Mouse (Mus musculus): ENCODE measurements around the gene Casp8. TPM values are rescaled to one million over a fixed set of nuclear protein-coding genes. Genes with fewer than 3 reads are reported as not detected.
"Not testable (repeated sequence)": the region's sequence is repeated elsewhere in the genome, so short reads cannot be mapped to it uniquely, and the experiment has no call there.

Gene Casp8
- total RNA-seq (2021) = 1 to 10 TPM; 2.5 TPM
- long read RNA-seq, experiment 1, partial matches to known transcripts = 0 of 1 reads
- long read RNA-seq, experiment 1, other reads (novel, unspliced or antisense) = 0 of 1 reads
- long read RNA-seq, experiment 2 = 0 reads

DNA sequence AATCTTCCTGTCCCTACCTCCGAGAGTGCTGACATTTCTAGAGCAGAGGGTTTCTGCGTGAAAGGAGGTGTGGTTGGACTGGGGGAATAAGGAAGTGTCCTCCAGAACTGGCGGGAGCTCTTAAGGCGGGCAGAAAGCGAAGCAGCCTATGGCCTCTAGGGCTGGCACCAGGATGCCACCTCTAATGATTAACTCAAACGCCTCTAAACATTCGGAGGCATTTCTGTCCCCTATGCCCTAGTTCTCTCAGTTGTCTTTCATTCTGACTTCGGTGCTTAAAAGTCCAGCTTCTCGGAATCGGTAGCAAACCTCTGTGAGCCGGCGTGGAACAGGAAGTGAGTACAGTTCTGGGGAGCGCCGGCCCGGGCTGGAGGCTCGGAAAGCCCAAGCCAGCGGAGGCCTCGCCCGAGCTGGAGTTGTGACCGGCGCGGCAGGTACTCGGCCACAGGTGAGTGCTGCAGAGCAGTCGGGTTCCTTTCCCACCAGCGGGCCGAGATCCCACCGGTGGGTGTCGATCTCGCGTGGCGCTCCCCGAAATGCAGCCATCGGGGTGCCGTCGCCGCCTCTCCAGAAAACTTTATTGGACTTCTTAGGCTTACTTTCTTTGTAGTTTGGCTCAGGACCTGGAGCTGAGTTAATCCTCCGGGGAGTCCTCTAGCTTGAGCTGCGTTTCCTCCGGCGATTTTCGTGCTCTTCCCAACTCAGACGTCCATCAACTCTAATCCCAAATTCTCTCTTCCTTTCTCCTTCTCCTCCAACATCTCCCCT lies at the start of gene Casp8:
Gene Casp8, plus strand, starts transcription at position 84 of the 768 bp plus-strand sequence.
- DNase-seq (ENCODE audit: low spot score in 2 of 2) = no peak

DNA sequence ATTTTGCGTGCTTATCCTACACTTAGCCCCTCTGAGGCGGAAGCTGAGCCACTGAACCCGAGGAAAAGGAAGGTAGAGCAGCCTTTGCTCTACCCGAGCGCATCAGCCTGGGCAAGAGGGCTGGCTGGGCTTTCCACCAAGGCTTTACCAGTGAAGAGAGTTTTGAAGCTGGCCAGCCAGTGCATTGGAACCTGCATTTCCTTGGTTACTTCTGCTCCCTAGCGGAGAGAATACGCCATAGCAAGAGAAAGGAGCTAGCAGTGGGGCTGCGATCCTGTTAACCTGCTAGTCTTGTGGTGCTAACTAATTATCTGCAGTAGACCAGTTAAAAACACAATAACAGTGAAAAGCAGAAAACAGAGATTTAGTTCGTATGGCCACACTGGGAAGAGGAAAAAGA lies 48.3 kb upstream of the Casp8 start:
- DNase-seq (ENCODE audit: low spot score in 2 of 2) = peak; percentile 62 to 63

- DNase-seq (ENCODE audit: low spot score in 2 of 2) = no peak
These were observed 35.7 kb upstream of the Casp8 start for GRCm38 (mm10) chr1:58759451-58759850.

DNA sequence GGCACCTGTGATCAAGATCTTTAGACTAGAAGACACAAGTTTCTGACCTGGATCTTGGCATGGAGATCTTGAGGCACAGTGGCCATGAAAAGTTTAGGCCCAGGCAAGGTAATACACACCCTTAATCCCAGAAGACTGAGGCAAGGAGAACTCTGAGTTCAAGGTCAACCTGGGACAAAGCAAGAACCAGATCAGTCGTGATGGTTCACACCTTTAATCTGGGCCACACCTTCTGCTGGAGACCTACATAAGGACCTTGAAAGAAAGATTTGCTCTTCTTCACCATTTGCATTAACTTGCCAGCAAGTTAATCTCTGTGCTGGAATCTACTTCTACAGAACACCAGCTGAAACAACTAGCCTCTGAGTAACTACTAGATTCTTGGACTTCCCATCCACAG lies 34.6 kb upstream of the Casp8 start:
- DNase-seq (ENCODE audit: low spot score in 2 of 2) = no peak

- DNase-seq (ENCODE audit: low spot score in 2 of 2) = not testable (repeated sequence)
These were observed 33.5 kb upstream of the Casp8 start for GRCm38 (mm10) chr1:58761391-58762275.

DNA sequence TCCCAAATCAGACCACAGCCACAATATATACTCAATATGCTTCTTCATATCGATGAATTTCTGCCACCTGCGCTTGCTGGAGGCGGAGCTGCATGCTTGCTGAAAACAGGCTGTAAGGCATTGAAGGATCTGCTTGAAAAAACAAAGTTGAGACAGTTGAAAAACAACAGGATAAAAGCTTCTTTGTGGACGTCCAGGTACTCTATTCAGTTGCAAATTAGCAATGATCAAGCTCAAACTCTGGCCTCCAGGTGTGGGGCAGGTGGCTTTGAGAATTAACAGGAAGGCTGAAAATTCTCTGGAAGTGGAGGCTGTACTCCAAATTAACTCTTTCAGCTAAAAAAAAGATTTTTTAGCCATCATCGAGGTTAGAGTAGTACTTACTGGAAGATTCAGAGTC lies 32.6 kb upstream of the Casp8 start:
- no peak for DNase-seq (ENCODE audit: low spot score in 2 of 2)

DNA sequence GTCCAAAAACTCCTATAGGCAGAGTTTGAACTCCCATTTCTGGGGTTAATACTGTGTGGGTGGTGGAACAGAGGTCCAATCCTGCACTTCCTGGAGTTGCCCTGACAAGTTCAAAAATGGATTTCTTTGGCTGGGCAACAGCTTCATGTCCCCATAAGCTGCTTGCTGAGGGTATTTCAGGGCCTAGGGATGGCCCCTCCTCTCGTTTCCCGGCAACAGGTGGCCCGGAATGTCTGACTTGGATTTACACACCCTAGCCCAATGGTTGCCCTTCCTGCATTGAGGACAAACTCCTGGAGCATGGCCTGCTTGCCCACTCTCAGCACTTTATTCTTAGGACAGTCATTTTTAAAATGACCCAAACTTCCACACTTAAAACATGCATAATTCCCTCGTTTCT lies 28.7 kb upstream of the Casp8 start:
- not testable (repeated sequence) for DNase-seq (ENCODE audit: low spot score in 2 of 2)

- no peak for DNase-seq (ENCODE audit: low spot score in 2 of 2)
These were observed 26.0 kb upstream of the Casp8 start for GRCm38 (mm10) chr1:58769136-58769535.

DNA sequence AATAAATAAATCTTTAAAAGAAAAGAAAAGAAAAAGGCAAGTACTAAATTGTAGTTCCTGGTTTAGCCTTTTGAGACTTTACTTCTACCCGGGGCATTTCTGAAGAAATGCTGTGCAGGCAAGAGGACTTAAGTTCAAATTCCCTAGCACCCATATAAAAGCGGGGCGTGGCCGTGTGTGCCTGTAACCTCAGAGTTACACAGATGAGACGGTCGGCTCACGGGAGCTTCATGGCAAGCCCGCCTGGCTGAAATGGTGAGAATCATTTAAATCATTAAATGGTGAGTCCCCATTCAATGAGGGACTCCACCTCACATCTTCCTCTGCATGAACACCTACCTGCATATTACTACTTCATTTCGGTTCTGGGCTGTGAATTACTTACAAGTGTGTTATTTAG lies 25.5 kb upstream of the Casp8 start:
- no peak for DNase-seq (ENCODE audit: low spot score in 2 of 2)

- DNase-seq (ENCODE audit: low spot score in 2 of 2) = peak; percentile 36 to 58
These were observed 25.0 kb upstream of the Casp8 start for GRCm38 (mm10) chr1:58770111-58770720.

- DNase-seq (ENCODE audit: low spot score in 2 of 2) = no peak
These were observed 23.1 kb upstream of the Casp8 start for GRCm38 (mm10) chr1:58772084-58772483.

DNA sequence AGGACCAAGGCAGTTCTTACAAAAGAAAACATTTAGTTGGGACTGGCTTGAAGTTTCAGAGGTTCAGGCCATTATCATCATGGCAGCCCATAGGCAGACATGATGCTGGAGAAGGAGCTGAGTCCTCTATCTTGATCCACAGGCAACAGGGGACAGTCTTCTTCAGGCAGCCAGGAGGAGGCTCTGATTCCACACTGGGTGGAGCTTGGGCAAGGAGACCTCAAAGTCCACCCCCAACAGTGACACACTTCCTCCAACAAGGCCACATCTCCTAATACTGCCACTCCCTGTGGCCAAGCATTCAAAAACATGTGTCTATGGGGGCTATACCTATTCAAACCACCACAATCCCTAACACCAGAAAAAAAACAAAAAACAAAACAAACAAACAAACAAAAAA lies 21.9 kb upstream of the Casp8 start:
- DNase-seq (ENCODE audit: low spot score in 2 of 2) = no peak

DNA sequence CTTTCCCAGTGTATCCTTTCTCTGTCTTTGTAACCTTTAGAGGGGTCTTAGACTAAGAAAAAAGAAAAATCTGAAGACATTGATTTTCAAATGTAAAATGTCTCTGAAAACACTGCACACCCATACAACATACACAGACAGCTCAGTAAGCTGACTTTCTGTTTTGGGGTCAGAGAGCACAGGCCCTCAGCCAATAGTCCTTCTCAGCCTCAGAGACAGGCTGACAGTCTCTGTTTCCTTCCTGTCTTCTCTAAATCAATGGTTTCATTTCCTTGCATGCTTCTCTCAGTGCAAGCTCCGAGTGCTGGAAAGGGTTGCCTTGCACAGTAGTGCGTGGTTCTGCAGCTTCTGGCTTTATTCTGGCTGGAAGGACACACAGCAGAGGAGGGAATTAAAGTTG lies 21.3 kb upstream of the Casp8 start:
- no peak for DNase-seq (ENCODE audit: low spot score in 2 of 2)

DNA sequence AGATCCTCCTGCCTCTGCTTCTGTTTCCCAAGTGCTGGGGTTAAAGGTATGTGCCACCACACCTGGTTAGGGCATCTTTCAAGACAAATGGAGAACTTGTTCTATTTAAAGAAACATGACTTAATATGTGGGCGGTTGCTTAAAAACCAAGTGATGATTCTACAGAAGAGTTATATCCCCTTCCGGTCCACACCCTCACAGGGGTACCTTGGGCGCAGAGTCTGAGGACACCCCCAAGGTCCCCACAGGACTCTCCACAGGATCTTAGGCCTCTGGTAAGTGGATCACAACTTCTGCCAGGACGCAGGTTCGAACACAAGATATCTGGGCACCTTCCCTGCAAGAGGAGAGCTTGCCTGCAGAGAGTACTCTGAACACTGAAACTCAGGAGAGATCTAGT lies 19.8 kb upstream of the Casp8 start:
- no peak for DNase-seq (ENCODE audit: low spot score in 2 of 2)

DNA sequence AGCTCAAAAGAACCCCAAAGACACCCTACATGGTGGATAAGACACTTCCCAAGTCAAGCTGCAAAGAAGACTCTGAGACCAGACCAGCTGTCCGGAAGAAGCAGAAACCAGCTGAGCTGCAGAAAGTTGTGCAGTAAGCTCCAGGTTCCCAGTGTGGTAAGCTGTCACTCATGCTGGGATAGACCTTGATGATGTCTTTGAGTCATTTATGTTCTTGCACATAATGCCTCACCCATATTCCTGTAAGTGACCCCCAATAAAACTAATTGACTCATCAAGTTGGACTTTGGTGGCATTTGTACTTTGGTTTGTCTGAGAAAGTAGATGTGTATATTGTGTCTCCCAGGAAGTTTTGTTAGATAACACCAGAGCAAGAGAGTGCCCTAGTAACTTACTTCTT lies 17.6 kb upstream of the Casp8 start:
- no peak for DNase-seq (ENCODE audit: low spot score in 2 of 2)

DNA sequence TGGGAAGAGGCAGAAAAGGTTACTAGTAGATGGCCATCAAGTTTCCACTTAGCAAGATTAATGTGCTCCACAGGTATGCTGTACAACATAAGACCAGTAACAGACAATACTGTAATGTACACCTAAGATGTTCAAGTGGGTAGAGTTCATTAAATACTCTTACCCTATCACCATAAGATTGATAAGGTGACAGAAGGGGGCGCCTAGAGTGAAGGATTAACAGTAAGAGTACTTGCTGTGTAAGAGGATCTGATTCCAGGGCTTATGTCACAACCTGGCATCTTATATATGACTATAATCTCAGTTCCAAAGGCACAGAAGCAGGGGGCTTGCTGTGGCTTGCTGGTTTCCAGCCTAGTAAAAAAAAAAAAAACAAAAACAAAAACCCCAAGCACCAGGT lies 16.9 kb upstream of the Casp8 start:
- DNase-seq (ENCODE audit: low spot score in 2 of 2) = no peak

- no peak for DNase-seq (ENCODE audit: low spot score in 2 of 2)
These were observed 8.9 kb upstream of the Casp8 start for GRCm38 (mm10) chr1:58786276-58786675.

GRCm38 (mm10) chr1:58788410-58788809 lies 6.8 kb upstream of the Casp8 start:
- DNase-seq (ENCODE audit: low spot score in 2 of 2) = no peak

GRCm38 (mm10) chr1:58794705-58795104 lies 469 bp upstream of the Casp8 start:
- no peak for DNase-seq (ENCODE audit: low spot score in 2 of 2)

- no peak for DNase-seq (ENCODE audit: low spot score in 2 of 2)
These were observed 837 bp downstream of the Casp8 start for GRCm38 (mm10) chr1:58796059-58796363.

DNA sequence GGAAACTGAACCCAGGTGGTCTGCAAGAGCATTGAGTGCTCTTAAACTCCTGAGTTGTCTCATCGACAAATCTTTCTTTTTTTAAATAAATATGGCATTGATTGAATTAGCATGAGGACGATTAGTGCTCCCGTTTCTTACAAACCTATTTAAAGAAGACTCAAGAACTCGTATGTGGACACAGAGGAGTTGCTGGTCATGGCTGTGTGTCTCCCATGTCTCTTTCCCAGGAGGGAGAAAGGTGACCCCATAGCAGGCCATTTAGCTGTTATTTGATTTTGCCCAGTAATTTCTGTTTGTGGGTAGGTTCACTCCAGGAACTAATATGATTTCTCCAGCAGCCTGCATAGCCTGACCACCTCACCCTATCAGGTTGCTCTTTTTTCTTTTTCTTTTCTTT lies 1.7 kb downstream of the Casp8 start:
- no peak for DNase-seq (ENCODE audit: low spot score in 2 of 2)

DNA sequence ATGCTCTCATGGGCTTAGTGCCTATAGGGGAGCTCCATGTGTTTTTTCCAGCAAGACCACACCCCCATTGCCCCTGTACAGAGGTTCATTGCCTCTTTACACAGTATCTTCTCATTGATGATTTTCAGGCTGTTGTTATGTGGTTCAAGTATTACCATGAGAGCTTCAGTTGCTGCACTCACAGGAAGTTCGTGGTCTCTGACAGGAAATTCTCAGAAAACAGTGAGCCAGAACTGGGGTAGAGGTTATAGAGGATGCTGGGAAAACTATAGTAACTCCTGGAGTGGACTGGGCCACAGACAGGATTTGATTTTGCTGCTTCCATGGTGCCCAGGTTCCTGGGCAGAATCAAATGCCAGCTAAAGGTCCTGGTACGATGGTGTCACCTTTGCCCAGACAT lies 2.2 kb downstream of the Casp8 start:
- no peak for DNase-seq (ENCODE audit: low spot score in 2 of 2)
